Mouse (Mus musculus): ENCODE measurements around the gene Tnfrsf8. TPM values are rescaled to one million over a fixed set of nuclear protein-coding genes. Genes with fewer than 3 reads are reported as not detected.
"Not testable (repeated sequence)": the region's sequence is repeated elsewhere in the genome, so short reads cannot be mapped to it uniquely, and the experiment has no call there.

The Tnfrsf8 gene
- total and polyA plus RNA-seq, 3 experiments = 0.11 to 0.18 (median 0.16) TPM

GRCm38 (mm10) chr4:145316708-145317107 lies 1.7 kb upstream of the Tnfrsf8 start:
- H3K36me3 ChIP-seq (ENCODE audit: control insufficient read depth, insufficient read depth, low read length) = no peaks in the 10 kb centered on the region
- H3K4me3 ChIP-seq = no peak overlapping the region
- H3K27me3 ChIP-seq (ENCODE audit: control insufficient read depth, insufficient read depth, low read length) = 0 out of 2 replicates have a peak, but pooled peaks cover 5% of the 10 kb centered on the region
- no peaks in the 10 kb centered on the region for H3K4me1 ChIP-seq (ENCODE audit: control insufficient read depth, insufficient read depth, low read length)
- WGBS = 83% methylated on average over 5 of the region's 5 CpGs
- H3K79me2 ChIP-seq (replicated peaks; ENCODE audit: control insufficient read depth, insufficient read depth, low read length) = no peaks in the 10 kb centered on the region
- no peak for DNase-seq
- intact Hi-C loops (cut with DNase I) = no loop called here
- H3K27ac ChIP-seq = no peak overlapping the region
- TF ChIP-seq POLR2A (IDR thresholded peaks at IDR 0.05; ENCODE audit: insufficient read depth, low read depth, low read length) (no peak), EP300 (IDR thresholded peaks at IDR 0.05; ENCODE audit: insufficient read depth, low read depth, low read length) (no peak), CTCF (IDR thresholded peaks at IDR 0.05) (no peak)
- H3K9ac ChIP-seq (ENCODE audit: low read depth, low read length) = no peak overlapping the region

GRCm38 (mm10) chr4:145313966-145314365 lies 998 bp downstream of the Tnfrsf8 start:
- WGBS = 71% methylated on average over 4 of the region's 4 CpGs
- intact Hi-C loops (cut with DNase I) = no loop called here
- H3K9ac ChIP-seq (ENCODE audit: low read depth, low read length) = no peak overlapping the region

GRCm38 (mm10) chr4:145313256-145313655 lies 1.7 kb downstream of the Tnfrsf8 start:
- 0 out of 2 replicates have a peak, but pooled peaks cover 5% of the 10 kb centered on the region for H3K27me3 ChIP-seq (ENCODE audit: control insufficient read depth, insufficient read depth, low read length)
- DNase-seq = no peak
- intact Hi-C loops (cut with DNase I) = no loop called here
- H3K9ac ChIP-seq (ENCODE audit: low read depth, low read length) = no peak overlapping the region
- no peaks in the 10 kb centered on the region for H3K36me3 ChIP-seq (ENCODE audit: control insufficient read depth, insufficient read depth, low read length)
- 82% methylated on average over 3 of the region's 3 CpGs for WGBS
- H3K4me3 ChIP-seq = no peak overlapping the region
- no peak overlapping the region for H3K27ac ChIP-seq
- H3K4me1 ChIP-seq (ENCODE audit: control insufficient read depth, insufficient read depth, low read length) = no peaks in the 10 kb centered on the region
- TF ChIP-seq CTCF (IDR thresholded peaks at IDR 0.05) = no peak
- TF ChIP-seq EP300 (IDR thresholded peaks at IDR 0.05; ENCODE audit: insufficient read depth, low read depth, low read length) = no peak
- no peak for TF ChIP-seq POLR2A (IDR thresholded peaks at IDR 0.05; ENCODE audit: insufficient read depth, low read depth, low read length)
- no peaks in the 10 kb centered on the region for H3K79me2 ChIP-seq (replicated peaks; ENCODE audit: control insufficient read depth, insufficient read depth, low read length)

More at GRCm38 (mm10) chr4:145313966-145314365, 998 bp downstream of the Tnfrsf8 start:
- no peak for DNase-seq
- Histone ChIP-seq H3K4me3 (no peak overlapping the region), H3K27ac (no peak overlapping the region), H3K27me3 (ENCODE audit: control insufficient read depth, insufficient read depth, low read length) (0 out of 2 replicates have a peak, but pooled peaks cover 5% of the 10 kb centered on the region), H3K4me1 (ENCODE audit: control insufficient read depth, insufficient read depth, low read length) (no peaks in the 10 kb centered on the region), H3K79me2 (replicated peaks; ENCODE audit: control insufficient read depth, insufficient read depth, low read length) (no peaks in the 10 kb centered on the region), H3K36me3 (ENCODE audit: control insufficient read depth, insufficient read depth, low read length) (no peaks in the 10 kb centered on the region)
- TF ChIP-seq POLR2A (IDR thresholded peaks at IDR 0.05; ENCODE audit: insufficient read depth, low read depth, low read length) (no peak), CTCF (IDR thresholded peaks at IDR 0.05) (no peak), EP300 (IDR thresholded peaks at IDR 0.05; ENCODE audit: insufficient read depth, low read depth, low read length) (no peak)

- 74% methylated on average over 7 of the region's 7 CpGs for WGBS
- Histone ChIP-seq H3K27me3 (ENCODE audit: control insufficient read depth, insufficient read depth, low read length) (0 out of 2 replicates have a peak, but pooled peaks cover 5% of the 10 kb centered on the region), H3K79me2 (replicated peaks; ENCODE audit: control insufficient read depth, insufficient read depth, low read length) (no peaks in the 10 kb centered on the region), H3K4me1 (ENCODE audit: control insufficient read depth, insufficient read depth, low read length) (no peaks in the 10 kb centered on the region), H3K27ac (no peak overlapping the region), H3K36me3 (ENCODE audit: control insufficient read depth, insufficient read depth, low read length) (no peaks in the 10 kb centered on the region), H3K4me3 (no peak overlapping the region), H3K9ac (ENCODE audit: low read depth, low read length) (no peak overlapping the region)
- no peak for DNase-seq
- intact Hi-C loops (cut with DNase I) = no loop called here
- TF ChIP-seq EP300 (IDR thresholded peaks at IDR 0.05; ENCODE audit: insufficient read depth, low read depth, low read length) = no peak
- no peak for TF ChIP-seq CTCF (IDR thresholded peaks at IDR 0.05)
- no peak for TF ChIP-seq POLR2A (IDR thresholded peaks at IDR 0.05; ENCODE audit: insufficient read depth, low read depth, low read length)
Measured at GRCm38 (mm10) chr4:145312530-145312929, 2.4 kb downstream of the Tnfrsf8 start.

GRCm38 (mm10) chr4:145310859-145311258 lies 4.1 kb downstream of the Tnfrsf8 start:
- TF ChIP-seq EP300 (IDR thresholded peaks at IDR 0.05; ENCODE audit: insufficient read depth, low read depth, low read length) (no peak), CTCF (IDR thresholded peaks at IDR 0.05) (no peak), POLR2A (IDR thresholded peaks at IDR 0.05; ENCODE audit: insufficient read depth, low read depth, low read length) (no peak)
- DNase-seq = no peak
- Histone ChIP-seq H3K27ac (no peak overlapping the region), H3K4me3 (no peak overlapping the region), H3K9ac (ENCODE audit: low read depth, low read length) (no peak overlapping the region), H3K36me3 (ENCODE audit: control insufficient read depth, insufficient read depth, low read length) (no peaks in the 10 kb centered on the region), H3K79me2 (replicated peaks; ENCODE audit: control insufficient read depth, insufficient read depth, low read length) (no peaks in the 10 kb centered on the region), H3K4me1 (ENCODE audit: control insufficient read depth, insufficient read depth, low read length) (no peaks in the 10 kb centered on the region), H3K27me3 (ENCODE audit: control insufficient read depth, insufficient read depth, low read length) (0 out of 2 replicates have a peak, but pooled peaks cover 4% of the 10 kb centered on the region)
- intact Hi-C loops (cut with DNase I) = no loop called here
- WGBS = 67% methylated on average over 2 of the region's 2 CpGs

GRCm38 (mm10) chr4:145306422-145306821 lies 8.5 kb downstream of the Tnfrsf8 start:
- intact Hi-C loops (cut with DNase I) = no loop called here
- H3K27me3 ChIP-seq (ENCODE audit: control insufficient read depth, insufficient read depth, low read length) = no peaks in the 10 kb centered on the region
- no peak overlapping the region for H3K4me3 ChIP-seq
- H3K9ac ChIP-seq (ENCODE audit: low read depth, low read length) = no peak overlapping the region
- H3K36me3 ChIP-seq (ENCODE audit: control insufficient read depth, insufficient read depth, low read length) = no peaks in the 10 kb centered on the region
- 36% methylated on average over 4 of the region's 4 CpGs for WGBS
- no peak for TF ChIP-seq POLR2A (IDR thresholded peaks at IDR 0.05; ENCODE audit: insufficient read depth, low read depth, low read length)
- TF ChIP-seq CTCF (IDR thresholded peaks at IDR 0.05) = no peak
- no peak for TF ChIP-seq EP300 (IDR thresholded peaks at IDR 0.05; ENCODE audit: insufficient read depth, low read depth, low read length)
- no peak for DNase-seq
- H3K4me1 ChIP-seq (ENCODE audit: control insufficient read depth, insufficient read depth, low read length) = peaks cover 2% of the 10 kb centered on the region; the same call in 1 of the 2 replicates
- H3K27ac ChIP-seq = no peak overlapping the region
- no peaks in the 10 kb centered on the region for H3K79me2 ChIP-seq (replicated peaks; ENCODE audit: control insufficient read depth, insufficient read depth, low read length)

- H3K79me2 ChIP-seq (replicated peaks; ENCODE audit: control insufficient read depth, insufficient read depth, low read length); H3K27me3 ChIP-seq (ENCODE audit: control insufficient read depth, insufficient read depth, low read length); H3K36me3 ChIP-seq (ENCODE audit: control insufficient read depth, insufficient read depth, low read length); H3K4me3 ChIP-seq; intact Hi-C loops (cut with DNase I); H3K27ac ChIP-seq; H3K4me1 ChIP-seq (ENCODE audit: control insufficient read depth, insufficient read depth, low read length); DNase-seq; H3K9ac ChIP-seq (ENCODE audit: low read depth, low read length): not testable (repeated sequence)
- WGBS = 45% methylated on average over 2 of the region's 2 CpGs
Measured at GRCm38 (mm10) chr4:145305661-145306362, 9.2 kb downstream of the Tnfrsf8 start.

Data from heart, adult 2 months (tissue).